Mouse (Mus musculus) kidney, embryonic 15.5 days (tissue): ENCODE measurements around the gene Guca1a. TPM values are rescaled to one million over a fixed set of nuclear protein-coding genes. Genes with fewer than 3 reads are reported as not detected.

ENCODE experiments used
- ATAC-seq: fragments of 200-750 bp; cut with Nextera tagmentation; replicated peaks from 2 replicates; pipeline ENCODE4 v1.8.0; 2017; ENCODE audit warnings: moderate TSS enrichment; ENCODE audit not compliant: low FRiP score
- H3K27ac ChIP-seq: fragments of 300-500 bp; sonication (generic); 2 replicates; pipeline ENCODE4 v1.5.1; 2015; ENCODE audit warnings: mild to moderate bottlenecking, inconsistent platforms
- H3K27me3 ChIP-seq: fragments of 300-500 bp; sonication (generic); 2 replicates; pipeline ENCODE4 v1.6.1; 2015; ENCODE audit warnings: inconsistent platforms
- H3K36me3 ChIP-seq: fragments of 300-500 bp; sonication (generic); 2 replicates; pipeline ENCODE4 v1.6.1; 2015; ENCODE audit warnings: inconsistent platforms
- H3K4me1 ChIP-seq: fragments of 300-500 bp; sonication (generic); 2 replicates; pipeline ENCODE4 v1.6.1; 2015; ENCODE audit warnings: inconsistent platforms
- H3K4me2 ChIP-seq: fragments of 300-500 bp; sonication (generic); 2 replicates; pipeline ENCODE4 v1.6.1; 2015; ENCODE audit warnings: moderate library complexity, mild to moderate bottlenecking, inconsistent platforms
- H3K4me3 ChIP-seq: fragments of 300-500 bp; sonication (generic); replicated peaks from 2 replicates; pipeline ENCODE4 v1.5.1; 2015; ENCODE audit warnings: mild to moderate bottlenecking, inconsistent platforms
- H3K9ac ChIP-seq: fragments of 300-500 bp; sonication (generic); 2 replicates; pipeline ENCODE4 v1.6.1; 2015; ENCODE audit warnings: mild to moderate bottlenecking, inconsistent platforms
- H3K9me3 ChIP-seq: fragments of 300-500 bp; sonication (generic); replicated peaks from 2 replicates; pipeline ENCODE4 v1.6.1; 2016; ENCODE audit warnings: inconsistent platforms
- WGBS: fragments of 180-500 bp; shearing (Covaris S2); methylation state at CpG from one replicate; pipeline ENCODE4 v1.1.7; 2015; ENCODE audit warnings: mixed read lengths; 5-methylcytosine and 5-hydroxymethylcytosine counted together
- polyA plus RNA-seq: library from polyadenylated mRNA; unstranded; fragments of >200 nt; fragmentation: Nextera tagmentation; extraction: Ambion mirVana; gene quantifications from 2 replicates; pipeline ENCODE4 v1.2.1, GENCODE M21; 2015

Gene Guca1a
- polyA plus RNA-seq: 1.6 and 2.6 TPM in 2 replicates

- no peak for ATAC-seq
- peaks cover 4% of the 10 kb centered on the region for H3K4me1 ChIP-seq
- H3K27me3 ChIP-seq: peaks cover 12% of the 10 kb centered on the region
- H3K9ac ChIP-seq: no peak within 1 kb of the TSS
- no peak within 1 kb of the TSS for H3K27ac ChIP-seq
- H3K36me3 ChIP-seq: no peaks in the 10 kb centered on the region
- no peaks in the 10 kb centered on the region for H3K9me3 ChIP-seq
- 62% methylated on average over 10 of the region's 10 CpGs for WGBS
- H3K4me2 ChIP-seq: no peak within 1 kb of the TSS
- no peak within 1 kb of the TSS for H3K4me3 ChIP-seq
Measured at GRCm38 (mm10) chr17:47400451-47400850, at the start of gene Guca1a. Guca1a (minus strand) TSS chr17:47400584.

- H3K4me1 ChIP-seq: peaks cover 70% of the 10 kb centered on the region
- no peaks in the 10 kb centered on the region for H3K27me3 ChIP-seq
- WGBS: 54% methylated on average over 5 of the region's 5 CpGs
- ATAC-seq: no peak
- no peaks in the 10 kb centered on the region for H3K36me3 ChIP-seq
- no peak overlapping the region for H3K4me3 ChIP-seq
- no peaks in the 10 kb centered on the region for H3K9me3 ChIP-seq
- H3K9ac ChIP-seq: no peak overlapping the region
- H3K27ac ChIP-seq: peak overlapping the region; percentile 81
- peak overlapping the region; percentile 6; the same call in 1 of the 2 replicates for H3K4me2 ChIP-seq
Measured at GRCm38 (mm10) chr17:47449432-47449831, 49.0 kb upstream of the Guca1a start.

- no peaks in the 10 kb centered on the region for H3K27me3 ChIP-seq
- H3K9me3 ChIP-seq: no peaks in the 10 kb centered on the region
- H3K9ac ChIP-seq: no peak overlapping the region
- peaks cover 65% of the 10 kb centered on the region for H3K4me1 ChIP-seq
- ATAC-seq: 0 out of 2 replicates have a peak, but pooled peaks have one; percentile 7
- peak overlapping the region; percentile 81 for H3K27ac ChIP-seq
- H3K4me3 ChIP-seq: no peak overlapping the region
- H3K36me3 ChIP-seq: no peaks in the 10 kb centered on the region
- H3K4me2 ChIP-seq: peak overlapping the region; percentile 6
- WGBS: 30% methylated on average over 8 of the region's 8 CpGs
Measured at GRCm38 (mm10) chr17:47448523-47449372, 48.4 kb upstream of the Guca1a start.

- Histone ChIP-seq H3K27me3 (no peaks in the 10 kb centered on the region), H3K9me3 (no peaks in the 10 kb centered on the region), H3K27ac (no peak overlapping the region), H3K4me3 (no peak overlapping the region), H3K4me2 (no peak overlapping the region), H3K36me3 (no peaks in the 10 kb centered on the region), H3K4me1 (peaks cover 46% of the 10 kb centered on the region), H3K9ac (no peak overlapping the region)
- WGBS: 90% methylated on average over 11 of the region's 11 CpGs
- no peak for ATAC-seq
Measured at GRCm38 (mm10) chr17:47446561-47446960, 46.2 kb upstream of the Guca1a start.

GRCm38 (mm10) chr17:47446025-47446424 is 45.6 kb upstream of the Guca1a start:
- Histone ChIP-seq H3K9me3 (no peaks in the 10 kb centered on the region), H3K4me2 (no peak overlapping the region), H3K27ac (no peak overlapping the region), H3K27me3 (no peaks in the 10 kb centered on the region), H3K9ac (no peak overlapping the region), H3K36me3 (no peaks in the 10 kb centered on the region), H3K4me1 (peaks cover 44% of the 10 kb centered on the region), H3K4me3 (no peak overlapping the region)
- 82% methylated on average over 9 of the region's 9 CpGs for WGBS
- no peak for ATAC-seq

GRCm38 (mm10) chr17:47445518-47445917 is 45.1 kb upstream of the Guca1a start:
- no peaks in the 10 kb centered on the region for H3K27me3 ChIP-seq
- no peaks in the 10 kb centered on the region for H3K36me3 ChIP-seq
- no peaks in the 10 kb centered on the region for H3K9me3 ChIP-seq
- WGBS: 70% methylated on average over 11 of the region's 11 CpGs
- H3K4me3 ChIP-seq: no peak overlapping the region
- no peak overlapping the region for H3K9ac ChIP-seq
- H3K27ac ChIP-seq: no peak overlapping the region
- H3K4me1 ChIP-seq: peaks cover 44% of the 10 kb centered on the region
- no peak for ATAC-seq
- no peak overlapping the region for H3K4me2 ChIP-seq

- no peak overlapping the region for H3K9ac ChIP-seq
- no peak for ATAC-seq
Measured at GRCm38 (mm10) chr17:47444113-47444512, 43.7 kb upstream of the Guca1a start.

GRCm38 (mm10) chr17:47442271-47442670 is 41.9 kb upstream of the Guca1a start:
- H3K9ac ChIP-seq: no peak overlapping the region
- H3K4me1 ChIP-seq: peaks cover 38% of the 10 kb centered on the region
- no peak overlapping the region for H3K4me3 ChIP-seq
- no peaks in the 10 kb centered on the region for H3K9me3 ChIP-seq
- no peak for ATAC-seq
- no peak overlapping the region for H3K4me2 ChIP-seq
- H3K36me3 ChIP-seq: no peaks in the 10 kb centered on the region
- WGBS: 77% methylated on average over 3 of the region's 3 CpGs
- no peak overlapping the region for H3K27ac ChIP-seq
- H3K27me3 ChIP-seq: peaks cover 16% of the 10 kb centered on the region

More at GRCm38 (mm10) chr17:47444113-47444512, 43.7 kb upstream of the Guca1a start:
- no peak overlapping the region for H3K4me3 ChIP-seq
- H3K27ac ChIP-seq: no peak overlapping the region
- WGBS: 65% methylated on average over 6 of the region's 6 CpGs
- no peaks in the 10 kb centered on the region for H3K27me3 ChIP-seq
- no peaks in the 10 kb centered on the region for H3K9me3 ChIP-seq
- peaks cover 44% of the 10 kb centered on the region for H3K4me1 ChIP-seq
- H3K36me3 ChIP-seq: no peaks in the 10 kb centered on the region
- no peak overlapping the region for H3K4me2 ChIP-seq

GRCm38 (mm10) chr17:47441296-47442051 is 41.1 kb upstream of the Guca1a start:
- no peak overlapping the region for H3K4me3 ChIP-seq
- H3K27me3 ChIP-seq: peaks cover 24% of the 10 kb centered on the region
- WGBS: 71% methylated on average over 19 of the region's 19 CpGs
- H3K27ac ChIP-seq: 0 out of 2 replicates have a peak overlapping the region, but pooled peaks have one; percentile 54
- no peak overlapping the region for H3K4me2 ChIP-seq
- H3K36me3 ChIP-seq: no peaks in the 10 kb centered on the region
- H3K4me1 ChIP-seq: peaks cover 45% of the 10 kb centered on the region
- no peak for ATAC-seq
- H3K9ac ChIP-seq: no peak overlapping the region
- no peaks in the 10 kb centered on the region for H3K9me3 ChIP-seq

- WGBS: 10% methylated on average over 9 of the region's 9 CpGs
Measured at GRCm38 (mm10) chr17:47440359-47440890, 40.0 kb upstream of the Guca1a start.

GRCm38 (mm10) chr17:47439396-47440028 is 39.1 kb upstream of the Guca1a start:
- H3K4me2 ChIP-seq: peak overlapping the region; percentile 22; the same call in 1 of the 2 replicates
- no peak overlapping the region for H3K4me3 ChIP-seq
- H3K27ac ChIP-seq: peak overlapping the region; percentile 54; the same call in 1 of the 2 replicates
- H3K9ac ChIP-seq: no peak overlapping the region
- no peak for ATAC-seq
- peaks cover 30% of the 10 kb centered on the region for H3K27me3 ChIP-seq
- 39% methylated on average over 9 of the region's 9 CpGs for WGBS
- no peaks in the 10 kb centered on the region for H3K36me3 ChIP-seq
- no peaks in the 10 kb centered on the region for H3K9me3 ChIP-seq
- peaks cover 47% of the 10 kb centered on the region for H3K4me1 ChIP-seq

More at GRCm38 (mm10) chr17:47440359-47440890, 40.0 kb upstream of the Guca1a start:
- H3K9me3 ChIP-seq: no peaks in the 10 kb centered on the region
- H3K4me1 ChIP-seq: peaks cover 48% of the 10 kb centered on the region
- peak overlapping the region; percentile 54 for H3K27ac ChIP-seq
- no peak overlapping the region for H3K4me3 ChIP-seq
- peak; percentile 23; the same call in 1 of the 2 replicates for ATAC-seq
- peaks cover 30% of the 10 kb centered on the region for H3K27me3 ChIP-seq
- no peaks in the 10 kb centered on the region for H3K36me3 ChIP-seq
- H3K4me2 ChIP-seq: no peak overlapping the region
- H3K9ac ChIP-seq: no peak overlapping the region
